Mouse (Mus musculus) neural tube, postnatal 0 days (tissue): ENCODE results near the gene Olfr1477. TPM values are rescaled to one million over a fixed set of nuclear protein-coding genes. Genes with fewer than 3 reads are reported as not detected.

Source experiments
- polyA plus RNA-seq: library from polyadenylated mRNA; unstranded; fragments of >200 nt; fragmentation: Nextera tagmentation; extraction: Ambion mirVana; gene quantifications from 2 replicates; pipeline ENCODE4 v1.2.1, GENCODE M21; 2015

Gene Olfr1477
- polyA plus RNA-seq: not detected in 2 replicates

GRCm38 (mm10) chr19:13500246-13500645 is at the start of gene Olfr1477:
Gene Olfr1477 (plus strand): TSS chr19:13500546.

DNA sequence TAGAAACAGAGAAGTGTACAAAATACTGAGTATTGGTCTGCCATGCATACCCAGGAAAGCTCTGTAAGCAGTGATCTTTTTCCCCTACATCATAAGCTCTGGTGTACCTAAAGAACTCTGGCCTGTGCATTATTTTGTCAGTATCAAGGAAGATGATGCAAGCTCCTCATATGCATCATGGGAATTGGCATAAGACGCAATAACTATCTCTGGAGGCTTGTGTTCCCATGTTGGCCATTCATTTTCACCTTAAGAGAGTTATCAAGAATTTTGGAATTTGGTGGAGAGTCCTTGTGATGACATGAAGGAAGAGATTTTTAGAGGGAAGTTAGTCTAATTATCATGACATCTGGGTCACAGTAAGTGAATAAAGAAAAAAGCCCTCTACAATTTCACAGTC is 44.4 kb upstream of the Olfr1477 start, which contains the start of gene Olfr1472:
TSS of gene Olfr1472 (minus strand) at position 101 of the 400 bp plus-strand sequence.

GRCm38 (mm10) chr19:13469265-13469664 is 31.1 kb upstream of the Olfr1477 start, which contains the start of gene Olfr1474:
Gene Olfr1474 (plus strand): TSS chr19:13469565.

GRCm38 (mm10) chr19:13480096-13480495 is 20.2 kb upstream of the Olfr1477 start, which contains the start of gene Olfr1475:
Gene Olfr1475 (minus strand): TSS chr19:13480196.

DNA sequence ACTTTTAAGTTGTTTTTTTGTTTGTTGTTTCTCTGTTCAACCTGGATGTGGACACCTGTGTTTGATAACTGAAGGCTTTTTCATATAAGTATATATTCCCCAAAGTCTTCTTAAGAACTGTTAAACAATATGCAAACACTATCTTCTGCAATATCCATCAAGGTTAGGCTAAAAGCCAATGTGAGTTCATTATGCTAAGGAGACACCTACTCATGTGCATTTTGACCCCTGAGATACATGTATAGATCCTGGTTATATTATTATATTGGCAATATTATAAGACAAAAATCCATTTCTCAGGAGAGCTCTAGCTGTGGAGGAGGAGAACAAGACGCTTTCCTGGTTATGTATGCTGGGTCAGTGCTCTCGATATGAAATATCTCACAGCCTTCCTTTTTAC is 27.3 kb downstream of the Olfr1477 start, which contains the start of gene Olfr1480:
TSS of gene Olfr1480 (plus strand) at position 301 of the 400 bp plus-strand sequence.

Other genes starting within 250 kb of the Olfr1477 start
- not detected in 2 replicates for gene Olfr1465, start 185.0 kb upstream of the Olfr1477 start, polyA plus RNA-seq
- gene Olfr1466, start 161.7 kb upstream of the Olfr1477 start, polyA plus RNA-seq: not detected in 2 replicates
- gene Olfr1467, start 138.3 kb upstream of the Olfr1477 start, polyA plus RNA-seq: not detected in 2 replicates
- not detected in 2 replicates for gene Olfr1469, start 92.7 kb upstream of the Olfr1477 start, polyA plus RNA-seq
- not detected in 2 replicates for gene Olfr1471, start 57.1 kb upstream of the Olfr1477 start, polyA plus RNA-seq
- not detected in 2 replicates for gene Olfr1472, start 44.5 kb upstream of the Olfr1477 start, polyA plus RNA-seq
- not detected in 2 replicates for gene Olfr1474, start 31.0 kb upstream of the Olfr1477 start, polyA plus RNA-seq
- gene Olfr1475, start 20.4 kb upstream of the Olfr1477 start, polyA plus RNA-seq: not detected in 2 replicates
- not detected in 2 replicates for gene Olfr1480, start 27.4 kb downstream of the Olfr1477 start, polyA plus RNA-seq
- not detected in 2 replicates for gene Olfr1484, start 83.0 kb downstream of the Olfr1477 start, polyA plus RNA-seq
- gene Olfr1487, start 116.8 kb downstream of the Olfr1477 start, polyA plus RNA-seq: not detected in 2 replicates
- gene Olfr1489, start 131.1 kb downstream of the Olfr1477 start, polyA plus RNA-seq: not detected in 2 replicates
- not detected in 2 replicates for gene Olfr1490, start 150.5 kb downstream of the Olfr1477 start, polyA plus RNA-seq
- gene Olfr1491, start 196.7 kb downstream of the Olfr1477 start, polyA plus RNA-seq: not detected in 2 replicates
- gene Olfr1493-ps1, start 222.7 kb downstream of the Olfr1477 start, polyA plus RNA-seq: not detected in 2 replicates
- not detected in 2 replicates for gene Olfr1494, start 239.2 kb downstream of the Olfr1477 start, polyA plus RNA-seq